Mouse (Mus musculus) embryonic stem cell, embryonic (primary cell): ENCODE data around the gene Gm21760.
"Not testable (repeated sequence)": the region's sequence is repeated elsewhere in the genome, so short reads cannot be mapped to it uniquely, and the experiment has no call there.

Experiments
- CTCF ChIA-PET, 4 experiments: fragments of 300-600 bp in 2 of 4; fragments of 350-600 bp in 2 of 4; sonication (Branson Sonifier 250); formaldehyde crosslinking; loops; one replicate each; lab custom pipeline; 2022; ENCODE audit warnings: inconsistent platforms in 2 of 4; lab: Charles Lee
- POLR2A ChIA-PET, 4 experiments: fragments of 300-600 bp in 2 of 4; fragments of 350-600 bp in 2 of 4; sonication (Branson Sonifier 250); formaldehyde crosslinking; loops; one replicate each; lab custom pipeline; 2022; ENCODE audit warnings: antibody characterized with exemption in 4 of 4, inconsistent platforms in 1 of 4; lab: Charles Lee

Gm21760 gene

DNA sequence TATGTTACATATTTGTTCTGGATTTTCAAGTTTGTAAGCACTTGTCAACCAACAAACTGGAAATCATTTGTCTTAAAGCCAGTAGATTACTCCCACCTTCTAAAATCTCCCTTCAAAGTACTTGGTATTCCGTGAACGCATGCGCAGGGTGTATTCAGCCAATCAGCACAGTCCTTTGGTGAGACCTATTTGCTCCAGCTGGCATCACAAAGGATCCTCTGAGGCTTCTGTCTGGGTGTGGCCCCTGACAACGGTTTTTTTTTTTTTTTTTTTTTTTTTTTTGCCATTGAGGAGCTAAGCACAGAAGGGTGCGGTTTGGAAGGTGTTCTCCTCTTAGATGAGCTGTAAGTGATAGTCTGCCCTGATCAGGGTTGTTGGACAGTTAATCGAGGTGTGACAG lies at the start of gene Gm21760:
TSS of gene Gm21760 (plus strand) at position 301 of the 400 bp plus-strand sequence.
- CTCF ChIA-PET, POLR2A ChIA-PET: not testable (repeated sequence)
